Mouse (Mus musculus): ENCODE results near the gene Eid2b. TPM values are rescaled to one million over a fixed set of nuclear protein-coding genes. Genes with fewer than 3 reads are reported as not detected.
A peak's percentile ranks its signal among the peaks of the same experiment; 100 is the strongest.
"Not testable (repeated sequence)": the region's sequence is repeated elsewhere in the genome, so short reads cannot be mapped to it uniquely, and the experiment has no call there.

The Eid2b gene
- polyA plus RNA-seq (2012; rRNA removed): 29.7 and 32.9 TPM in 2 replicates

- peak; percentile 84 to 99 for DNase-seq (ENCODE audit: extremely low spot score in 1 of 2, low spot score in 1 of 2)
Observed at GRCm38 (mm10) chr7:28277615-28278278, at the start of gene Eid2b. Gene Eid2b (plus strand): TSS chr7:28277739.

- DNase-seq (ENCODE audit: extremely low spot score in 1 of 2, low spot score in 1 of 2): not testable (repeated sequence)
Observed at GRCm38 (mm10) chr7:28243943-28244342, 33.6 kb upstream of the Eid2b start.

- DNase-seq (ENCODE audit: extremely low spot score in 1 of 2, low spot score in 1 of 2): no peak
Observed at GRCm38 (mm10) chr7:28248957-28249356, 28.6 kb upstream of the Eid2b start.

GRCm38 (mm10) chr7:28251976-28252375, 25.6 kb upstream of the Eid2b start:
- no peak for DNase-seq (ENCODE audit: extremely low spot score in 1 of 2, low spot score in 1 of 2)

GRCm38 (mm10) chr7:28254591-28254990, 22.9 kb upstream of the Eid2b start:
- DNase-seq (ENCODE audit: extremely low spot score in 1 of 2, low spot score in 1 of 2): no peak

- no peak for DNase-seq (ENCODE audit: extremely low spot score in 1 of 2, low spot score in 1 of 2)
Observed at GRCm38 (mm10) chr7:28255476-28255875, 22.1 kb upstream of the Eid2b start.

- DNase-seq (ENCODE audit: extremely low spot score in 1 of 2, low spot score in 1 of 2): no peak
Observed at GRCm38 (mm10) chr7:28262861-28263260, 14.7 kb upstream of the Eid2b start.

- DNase-seq (ENCODE audit: extremely low spot score in 1 of 2, low spot score in 1 of 2): peak in 1 of 2 experiments; percentile 36
Observed at GRCm38 (mm10) chr7:28263786-28264185, 13.8 kb upstream of the Eid2b start.

- DNase-seq (ENCODE audit: extremely low spot score in 1 of 2, low spot score in 1 of 2): no peak
Observed at GRCm38 (mm10) chr7:28265391-28265790, 12.1 kb upstream of the Eid2b start.

- peak; percentile 84 to 95 for DNase-seq (ENCODE audit: extremely low spot score in 1 of 2, low spot score in 1 of 2)
Observed at GRCm38 (mm10) chr7:28267129-28268041, 10.2 kb upstream of the Eid2b start, which contains the start of gene Eid2. Gene Eid2 (plus strand): TSS chr7:28267881.

GRCm38 (mm10) chr7:28268042-28268531, 9.5 kb upstream of the Eid2b start:
- DNase-seq (ENCODE audit: extremely low spot score in 1 of 2, low spot score in 1 of 2): peak in 1 of 2 experiments; percentile 60

- no peak for DNase-seq (ENCODE audit: extremely low spot score in 1 of 2, low spot score in 1 of 2)
Observed at GRCm38 (mm10) chr7:28268576-28268975, 9.0 kb upstream of the Eid2b start.

- DNase-seq (ENCODE audit: extremely low spot score in 1 of 2, low spot score in 1 of 2): no peak
Observed at GRCm38 (mm10) chr7:28269355-28269754, 8.2 kb upstream of the Eid2b start.

- DNase-seq (ENCODE audit: extremely low spot score in 1 of 2, low spot score in 1 of 2): no peak
Observed at GRCm38 (mm10) chr7:28271761-28272160, 5.8 kb upstream of the Eid2b start.

GRCm38 (mm10) chr7:28277237-28277614, 313 bp upstream of the Eid2b start:
- DNase-seq (ENCODE audit: extremely low spot score in 1 of 2, low spot score in 1 of 2): no peak

- no peak for DNase-seq (ENCODE audit: extremely low spot score in 1 of 2, low spot score in 1 of 2)
Observed at GRCm38 (mm10) chr7:28278279-28278652, 727 bp downstream of the Eid2b start.

GRCm38 (mm10) chr7:28280630-28281029, 3.1 kb downstream of the Eid2b start:
- no peak for DNase-seq (ENCODE audit: extremely low spot score in 1 of 2, low spot score in 1 of 2)

- no peak for DNase-seq (ENCODE audit: extremely low spot score in 1 of 2, low spot score in 1 of 2)
Observed at GRCm38 (mm10) chr7:28290165-28290564, 12.6 kb downstream of the Eid2b start.

- DNase-seq (ENCODE audit: extremely low spot score in 1 of 2, low spot score in 1 of 2): peak in 1 of 2 experiments; percentile 66
Observed at GRCm38 (mm10) chr7:28290638-28291590, 13.4 kb downstream of the Eid2b start, which contains the start of gene Selenov. Gene Selenov (minus strand): TSS chr7:28291186.

GRCm38 (mm10) chr7:28294481-28294880, 16.9 kb downstream of the Eid2b start:
- DNase-seq (ENCODE audit: extremely low spot score in 1 of 2, low spot score in 1 of 2): peak in 1 of 2 experiments; percentile 74
